Mouse (Mus musculus) G1E-ER4 (cell line): ENCODE measurements around the gene Tbx5. TPM values are rescaled to one million over a fixed set of nuclear protein-coding genes. Genes with fewer than 3 reads are reported as not detected.

Experiments
- GATA1 ChIP-seq: IDR thresholded peaks from one replicate; pipeline ENCODE4 v1.8.0; 2012; ENCODE audit warnings: low read length, inconsistent platforms
- polyA plus RNA-seq: library from polyadenylated mRNA; stranded (reverse); fragments of >175 nt; gene quantifications from 2 replicates; pipeline ENCODE4 v1.2.3, GENCODE M21; 2012

The Tbx5 gene
- polyA plus RNA-seq, 1 experiment, result not detected

DNA sequence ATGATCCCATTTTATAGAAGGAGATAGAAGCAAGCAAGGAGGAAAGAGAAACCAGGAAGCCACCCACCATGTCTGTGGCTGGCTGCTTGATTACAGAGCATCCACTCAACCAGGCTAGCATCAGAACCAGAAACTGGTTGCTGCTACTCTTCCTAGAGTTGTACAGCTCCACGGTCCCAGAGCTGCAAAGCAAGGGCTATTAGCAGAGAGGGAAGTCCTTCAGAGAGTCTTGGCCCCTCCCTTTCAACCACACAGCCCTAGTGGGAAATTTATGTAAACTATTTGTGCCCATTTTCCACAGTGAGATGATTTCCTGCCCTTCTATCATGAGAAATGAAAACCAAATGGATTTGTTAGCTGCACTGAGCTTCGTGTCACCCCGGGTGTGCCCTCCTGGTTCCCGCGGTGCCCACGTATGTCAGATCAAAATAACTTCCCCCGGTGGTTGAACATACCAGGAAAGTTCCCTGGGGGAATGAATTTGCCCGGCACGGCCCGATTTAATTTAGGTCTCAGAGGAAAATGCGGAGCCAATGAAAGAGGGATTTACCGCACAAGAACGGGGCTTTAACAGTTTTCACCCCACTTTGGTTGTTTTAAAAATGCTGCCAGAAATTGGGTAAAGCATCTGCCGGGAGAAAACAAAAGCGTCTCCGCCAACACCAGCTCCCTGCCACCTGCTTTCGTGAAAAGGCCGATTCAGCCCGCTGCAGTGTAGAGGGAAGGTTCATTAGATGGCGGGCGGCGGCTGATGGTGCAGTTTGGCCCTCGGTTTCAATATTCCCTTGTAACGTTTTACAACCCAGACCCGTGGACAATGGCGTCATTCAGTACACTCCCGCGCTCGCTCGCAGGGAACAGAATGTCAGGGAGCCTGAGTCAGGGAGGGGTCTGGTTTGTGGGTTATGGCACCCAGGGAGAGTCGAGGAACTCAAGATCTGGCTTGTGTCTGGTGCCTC, 34.1 kb downstream of the Tbx5 start:
- no peak for TF ChIP-seq GATA1

DNA sequence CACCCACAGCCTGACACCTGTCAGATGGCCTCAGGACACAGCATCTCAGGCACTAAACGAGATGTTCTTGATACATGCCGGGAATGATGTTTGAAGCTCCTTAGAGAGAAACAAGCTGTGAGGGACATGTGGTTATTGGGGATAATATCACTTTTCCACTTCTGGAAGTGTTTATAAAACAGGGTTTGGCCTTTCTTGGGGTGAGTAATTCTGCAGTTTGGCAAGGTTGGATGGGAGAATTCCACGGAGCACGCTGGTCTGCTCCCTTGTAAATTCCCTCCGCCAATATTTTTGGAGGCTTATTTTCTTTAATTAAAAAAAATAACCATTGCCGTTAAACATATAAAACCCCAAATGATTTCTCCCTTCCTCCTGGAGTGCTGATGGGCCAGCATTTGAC, 35.5 kb downstream of the Tbx5 start:
- TF ChIP-seq GATA1, result no peak

DNA sequence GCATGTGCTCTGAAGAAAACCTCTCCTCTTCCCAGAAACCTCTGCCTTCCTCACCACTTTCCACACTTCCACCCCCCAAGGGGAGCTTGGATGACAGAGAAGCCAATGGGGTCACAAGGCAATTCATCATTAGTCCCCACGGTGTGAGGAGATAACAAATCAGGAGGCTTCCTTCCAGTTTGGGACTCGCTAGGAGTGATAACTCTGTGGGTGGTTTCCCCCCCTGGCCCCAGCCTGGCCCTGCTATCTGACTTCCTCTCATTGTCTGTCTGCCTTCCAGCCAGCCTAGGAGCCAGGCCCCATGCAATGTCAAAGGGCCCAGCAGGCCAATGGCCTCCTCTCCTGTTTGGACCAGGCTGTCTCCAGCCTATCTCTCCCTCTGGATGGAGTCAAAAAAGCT, 43.0 kb downstream of the Tbx5 start:
- TF ChIP-seq GATA1, result no peak

DNA sequence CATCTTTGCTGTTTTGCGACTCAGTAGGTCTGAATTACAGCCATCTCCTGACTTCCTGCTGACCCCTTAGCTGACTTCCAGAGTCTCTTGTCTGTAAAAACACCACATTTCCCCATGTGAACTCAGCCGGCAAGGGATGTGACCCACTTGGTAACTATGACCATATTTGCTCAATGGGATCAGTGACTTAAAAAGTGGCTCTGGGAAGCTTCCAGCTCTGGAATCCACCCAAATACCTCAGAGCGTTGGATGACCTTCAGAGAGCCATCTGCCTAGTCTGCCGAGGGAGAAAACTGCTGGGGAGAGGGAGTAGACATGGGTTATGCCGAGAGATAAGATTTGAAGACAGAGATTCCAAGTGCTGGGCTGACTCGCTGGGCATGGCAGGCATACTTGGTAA, 44.7 kb downstream of the Tbx5 start:
- TF ChIP-seq GATA1, result no peak

DNA sequence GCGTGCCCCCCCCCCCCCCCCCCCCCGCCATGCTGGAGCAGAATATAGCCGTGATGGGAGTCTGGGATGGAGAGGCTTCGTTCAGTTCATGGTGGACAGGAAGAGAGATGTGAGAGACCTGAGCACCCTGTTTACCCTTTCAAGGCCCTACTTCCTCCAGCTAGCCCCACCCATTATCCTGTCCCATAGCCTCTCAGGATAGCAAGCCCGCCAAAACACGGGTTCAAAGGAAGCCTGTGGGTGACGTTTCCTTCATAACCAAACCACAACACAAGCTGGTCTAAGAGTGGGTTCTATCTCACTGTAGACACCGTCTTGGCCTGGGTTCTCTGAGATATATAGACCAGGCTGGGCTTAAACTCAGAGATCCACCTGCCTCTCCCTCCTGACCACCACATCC, 53.1 kb downstream of the Tbx5 start:
- TF ChIP-seq GATA1, result no peak

DNA sequence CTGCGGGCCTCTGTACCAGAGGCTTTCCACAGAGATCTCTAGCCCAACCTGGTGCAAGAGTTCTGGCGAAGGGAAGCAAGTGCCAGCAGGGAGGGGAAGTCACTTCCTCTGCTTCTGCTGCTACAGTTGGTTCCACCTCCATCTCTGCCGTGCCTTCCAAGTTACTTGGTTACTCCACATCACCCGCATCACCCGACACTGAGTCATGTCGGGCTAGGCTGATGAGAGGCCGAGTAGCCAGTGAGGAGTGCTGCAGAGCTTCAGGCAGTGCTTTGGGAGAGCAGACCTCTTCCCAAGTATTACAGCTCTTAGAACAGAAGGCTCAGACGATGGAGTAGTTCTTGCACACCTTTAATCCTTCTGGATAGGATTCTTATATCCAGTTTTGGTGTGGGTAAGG, 54.9 kb downstream of the Tbx5 start:
- TF ChIP-seq GATA1, result no peak

DNA sequence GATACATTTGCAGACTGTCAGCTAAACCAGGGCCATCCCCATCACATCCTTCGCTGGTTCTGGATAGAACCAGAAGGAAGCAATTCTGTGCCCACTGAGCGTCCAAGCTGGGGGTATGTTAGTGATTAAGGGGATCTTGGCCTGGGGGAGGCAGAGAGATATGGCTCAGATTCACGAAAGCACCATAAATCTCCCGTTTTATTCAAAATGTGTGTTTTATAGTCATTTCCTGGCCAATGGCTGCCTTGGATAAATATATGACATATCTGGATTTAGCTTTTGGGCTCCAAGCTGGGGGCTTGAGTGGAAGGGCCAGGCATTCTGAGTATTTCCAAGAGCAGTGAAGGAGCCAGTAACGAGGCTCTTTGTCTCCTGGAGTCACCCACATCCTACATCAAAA, 59.5 kb downstream of the Tbx5 start:
- TF ChIP-seq GATA1, result no peak

DNA sequence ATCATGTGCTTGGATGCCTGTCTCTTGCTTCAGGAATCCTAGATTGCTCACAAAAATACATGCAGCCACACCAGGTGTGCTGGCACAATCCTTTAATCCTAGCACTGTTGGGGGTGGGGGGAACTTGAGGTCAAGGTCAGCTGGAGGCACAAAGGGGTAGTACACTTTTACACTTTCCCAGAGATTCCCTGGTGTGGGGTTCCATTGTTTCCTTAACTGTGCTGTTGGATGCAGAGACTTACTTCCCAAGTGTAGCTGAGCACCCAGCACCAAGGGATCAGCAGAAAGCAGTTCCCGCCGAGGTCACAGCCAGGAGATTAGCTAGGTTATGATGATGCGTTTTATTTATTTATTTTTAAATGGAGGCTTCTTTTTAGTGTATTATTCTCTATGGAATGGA, 60.6 kb downstream of the Tbx5 start:
- TF ChIP-seq GATA1, result no peak

DNA sequence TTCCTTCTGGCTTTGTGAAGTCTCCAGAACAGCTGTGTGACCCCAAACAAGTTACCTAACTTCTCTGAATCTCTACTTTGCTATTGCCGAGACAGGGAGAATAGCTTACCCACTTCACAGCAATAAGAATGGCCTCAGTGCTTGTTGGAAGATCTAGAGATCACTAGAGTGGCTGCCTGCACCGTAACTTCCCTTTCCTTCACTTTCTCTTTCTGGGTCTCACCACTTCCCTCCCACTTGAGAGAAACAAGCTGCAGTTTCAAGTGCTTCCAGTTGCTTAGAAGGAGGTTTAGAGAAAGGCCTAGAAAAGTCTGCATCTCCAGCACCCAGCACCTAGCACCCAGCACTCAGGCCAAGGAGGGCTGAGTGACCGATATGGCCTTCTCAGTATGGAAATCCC, 64.1 kb downstream of the Tbx5 start:
- no peak for TF ChIP-seq GATA1

DNA sequence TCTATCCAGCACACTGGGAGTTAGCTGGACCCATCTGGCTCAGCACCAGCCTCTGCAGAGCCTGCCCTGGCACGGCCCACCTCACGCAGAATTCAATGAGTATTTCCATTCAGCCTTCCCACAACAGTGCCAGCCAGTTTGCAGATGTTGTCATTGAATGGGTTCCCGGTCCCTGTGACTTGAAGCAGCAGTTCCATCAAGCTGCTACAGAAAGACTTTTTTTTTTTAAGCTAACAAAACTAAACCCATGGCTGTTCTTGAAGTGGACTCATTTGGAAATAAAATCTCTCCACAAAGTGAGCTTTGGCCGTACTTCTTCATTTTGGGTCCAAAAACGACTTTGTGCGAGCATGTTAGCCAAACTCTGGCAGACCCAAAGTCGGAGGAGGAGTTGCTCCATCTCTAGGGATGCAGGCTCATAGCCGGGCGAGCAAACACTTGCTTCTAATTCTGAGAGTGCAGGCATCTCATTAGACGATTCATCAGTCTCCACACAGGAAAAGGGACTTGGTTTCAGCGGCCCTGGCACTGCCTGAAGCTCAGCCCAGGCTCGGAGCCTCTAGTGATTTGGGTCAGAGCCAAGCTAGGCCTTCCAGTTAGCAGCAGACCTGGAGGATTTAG, 84.2 kb downstream of the Tbx5 start:
- TF ChIP-seq GATA1, result no peak

DNA sequence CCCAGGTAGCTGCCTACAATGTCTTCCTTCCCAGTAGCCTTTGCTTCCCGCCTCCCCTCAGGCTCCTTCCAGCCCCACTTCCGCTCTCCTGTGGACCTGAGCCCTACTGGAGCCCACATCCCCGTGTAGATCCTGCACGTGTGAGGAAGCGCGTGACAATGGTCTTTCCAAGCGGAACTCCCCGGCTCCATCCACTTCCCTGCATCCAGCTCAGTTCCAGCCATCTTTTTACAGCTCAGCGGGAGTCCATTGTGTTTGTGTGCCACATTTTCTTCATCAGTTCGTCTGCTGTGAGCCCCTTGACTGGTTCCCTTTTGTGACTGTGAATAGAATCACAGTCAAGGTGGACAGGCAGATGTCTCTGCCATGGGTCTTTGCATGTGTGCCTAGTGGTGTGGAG, 88.5 kb downstream of the Tbx5 start:
- no peak for TF ChIP-seq GATA1

DNA sequence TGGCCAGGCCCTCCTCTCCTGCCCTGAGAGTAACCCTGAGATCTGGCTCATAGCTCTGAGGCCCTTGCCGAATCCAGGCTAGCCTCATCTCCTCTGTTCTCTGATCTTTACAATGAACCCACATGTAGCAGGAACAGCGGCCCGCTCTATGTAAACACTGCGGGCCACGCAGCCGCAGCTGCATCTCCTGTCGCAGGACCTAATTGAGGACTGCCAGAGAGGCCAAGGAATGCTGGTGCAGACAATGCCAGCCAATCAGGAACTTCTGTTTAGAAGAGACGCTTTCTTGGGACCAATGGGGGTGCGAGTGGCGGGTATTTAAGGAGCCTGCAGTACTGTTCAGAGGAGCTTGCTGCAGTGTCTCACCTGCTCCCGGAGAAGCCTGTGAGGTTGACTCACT, 89.8 kb downstream of the Tbx5 start:
- no peak for TF ChIP-seq GATA1

Other genes with a start within 250 kb of the Tbx5 start
- gene Tbx3, start 162.0 kb upstream of the Tbx5 start, polyA plus RNA-seq, result not detected in 2 replicates